Mouse (Mus musculus) lung, postnatal 0 days (tissue): ENCODE measurements around the gene E2f2.

Source experiments
- CTCF ChIP-seq: IDR thresholded peaks from 2 replicates; pipeline ENCODE4 v1.5.1; 2016; ENCODE audit warnings: antibody characterized with exemption, mild to moderate bottlenecking
- EP300 ChIP-seq: IDR thresholded peaks from 2 replicates; pipeline ENCODE4 v1.6.1; 2016; ENCODE audit warnings: antibody characterized with exemption, mild to moderate bottlenecking, control low read depth

DNA sequence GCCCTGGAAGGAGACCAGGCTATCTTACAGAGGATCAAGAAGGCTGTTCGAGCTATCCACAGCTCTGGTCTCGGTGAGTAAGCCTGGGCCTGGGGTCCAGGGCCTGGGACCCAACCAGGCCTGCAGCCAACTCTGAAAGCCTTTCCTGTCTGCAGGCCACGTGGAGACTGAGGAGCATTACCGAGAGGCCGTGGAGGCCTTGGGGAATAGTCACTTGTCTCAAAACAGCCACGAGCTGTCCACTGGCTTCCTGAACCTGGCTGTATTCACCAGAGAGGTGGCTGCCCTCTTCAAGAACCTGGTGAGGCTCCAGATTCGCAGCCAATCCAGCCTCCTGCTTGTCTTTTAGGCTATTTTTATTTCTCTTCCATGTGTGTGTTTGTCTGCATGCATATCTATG, 55.2 kb downstream of the E2f2 start:
- TF ChIP-seq CTCF (no peak), EP300 (no peak)
